Mouse (Mus musculus) cortical plate, adult 2 months (tissue): ENCODE measurements around the gene Ninl.
"Not testable (repeated sequence)": the region's sequence is repeated elsewhere in the genome, so short reads cannot be mapped to it uniquely, and the experiment has no call there.

Experiments used
- CTCF ChIP-seq: fragments of 200-500 bp; IDR thresholded peaks from 2 replicates; pipeline ENCODE4 v1.5.1; 2011; ENCODE audit warnings: mild to moderate bottlenecking, control low read depth, low read length; ENCODE audit not compliant: insufficient read depth; ENCODE audit errors: extremely low read depth
- POLR2A ChIP-seq: fragments of 200-500 bp; IDR thresholded peaks from 2 replicates; pipeline ENCODE4 v1.6.1; 2011; ENCODE audit warnings: mild to moderate bottlenecking, low read length, control low read depth; ENCODE audit not compliant: insufficient read depth; ENCODE audit errors: extremely low read depth

DNA sequence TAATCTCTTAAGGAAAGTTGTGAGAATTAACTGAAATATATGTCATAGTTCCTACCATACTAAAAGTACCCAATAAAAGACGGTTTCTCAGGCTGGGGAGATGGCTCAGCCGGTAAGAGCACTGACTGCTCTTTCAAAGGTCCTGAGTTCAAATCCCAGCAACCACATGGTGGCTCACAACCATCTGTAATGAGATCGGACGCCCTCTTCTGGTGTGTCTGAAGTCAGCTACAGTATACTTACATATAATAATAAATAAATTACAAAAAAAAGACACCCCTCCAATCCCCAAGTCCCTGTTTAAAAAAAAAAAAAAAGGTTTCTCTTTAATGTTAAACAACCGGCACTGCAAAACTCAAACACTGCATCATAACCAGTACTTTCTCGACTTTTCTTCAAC lies 130.3 kb downstream of the Ninl start:
- not testable (repeated sequence) for TF ChIP-seq CTCF, POLR2A
